Mouse (Mus musculus): Measurements from ENCODE around the gene Acot8. TPM values are rescaled to one million over a fixed set of nuclear protein-coding genes. Genes with fewer than 3 reads are reported as not detected.

Acot8 gene
- total and polyA plus RNA-seq, 3 experiments, result 12.9 to 51.6 (median 20.8) TPM

GRCm38 (mm10) chr2:164760059-164760833 is 44.4 kb downstream of the Acot8 start:
- ATAC-seq (ENCODE audit: extremely low read depth, insufficient number of reproducible peaks, low FRiP score, poor library complexity, severe bottlenecking) (no peak), DNase-seq (ENCODE audit: low spot score) (no peak)
- Histone ChIP-seq H3K36me3 (replicated peaks) (peaks cover 95% of the 10 kb centered on the region), H3K9me3 (replicated peaks) (no peaks in the 10 kb centered on the region), H3K4me1 (ENCODE audit: insufficient read depth, low read depth, low read length) (peaks cover 33% of the 10 kb centered on the region), H3K4me3 (ENCODE audit: low read depth, low read length) (no peak overlapping the region), H3K27me3 (ENCODE audit: insufficient read depth, low read length) (no peaks in the 10 kb centered on the region)
- TF ChIP-seq GATA1 (IDR thresholded peaks at IDR 0.05; ENCODE audit: borderline replicate concordance, low read length), result no peak
- no peak for TF ChIP-seq TAL1 (conservative IDR thresholded peaks at IDR 0.05; ENCODE audit: low read depth, low read length)
- TF ChIP-seq GATA2 (IDR thresholded peaks at IDR 0.05; ENCODE audit: borderline replicate concordance, low read depth, low read length), result no peak
- no peak for TF ChIP-seq CTCF (IDR thresholded peaks at IDR 0.05; ENCODE audit: low read depth, low read length)
- TF ChIP-seq POLR2AphosphoS5 (IDR thresholded peaks at IDR 0.05; ENCODE audit: insufficient replicate concordance, low read depth, low read length), result no peak

- TF ChIP-seq TAL1 (conservative IDR thresholded peaks at IDR 0.05; ENCODE audit: low read depth, low read length), result no peak
- TF ChIP-seq GATA2 (IDR thresholded peaks at IDR 0.05; ENCODE audit: borderline replicate concordance, low read depth, low read length), result no peak
- TF ChIP-seq CTCF (IDR thresholded peaks at IDR 0.05; ENCODE audit: low read depth, low read length), result no peak
- no peak for TF ChIP-seq GATA1 (IDR thresholded peaks at IDR 0.05; ENCODE audit: borderline replicate concordance, low read length)
- TF ChIP-seq POLR2AphosphoS5 (IDR thresholded peaks at IDR 0.05; ENCODE audit: insufficient replicate concordance, low read depth, low read length), result no peak
- Histone ChIP-seq H3K4me1 (ENCODE audit: insufficient read depth, low read depth, low read length) (peaks cover 33% of the 10 kb centered on the region), H3K36me3 (replicated peaks) (peaks cover 100% of the 10 kb centered on the region), H3K4me3 (ENCODE audit: low read depth, low read length) (no peak overlapping the region), H3K9me3 (replicated peaks) (no peaks in the 10 kb centered on the region), H3K27me3 (ENCODE audit: insufficient read depth, low read length) (no peaks in the 10 kb centered on the region)
- ATAC-seq (ENCODE audit: extremely low read depth, insufficient number of reproducible peaks, low FRiP score, poor library complexity, severe bottlenecking) (no peak), DNase-seq (ENCODE audit: low spot score) (no peak)
Measured at GRCm38 (mm10) chr2:164758692-164759091, 46.0 kb downstream of the Acot8 start.

- H3K36me3 ChIP-seq (replicated peaks), result peaks cover 100% of the 10 kb centered on the region
- TF ChIP-seq CTCF (IDR thresholded peaks at IDR 0.05; ENCODE audit: low read depth, low read length) (no peak), GATA1 (IDR thresholded peaks at IDR 0.05; ENCODE audit: borderline replicate concordance, low read length) (no peak), TAL1 (conservative IDR thresholded peaks at IDR 0.05; ENCODE audit: low read depth, low read length) (no peak), POLR2AphosphoS5 (IDR thresholded peaks at IDR 0.05; ENCODE audit: insufficient replicate concordance, low read depth, low read length) (no peak), GATA2 (IDR thresholded peaks at IDR 0.05; ENCODE audit: borderline replicate concordance, low read depth, low read length) (no peak)
- DNase-seq (ENCODE audit: low spot score) (no peak), ATAC-seq (ENCODE audit: extremely low read depth, insufficient number of reproducible peaks, low FRiP score, poor library complexity, severe bottlenecking) (no peak)
- H3K27me3 ChIP-seq (ENCODE audit: insufficient read depth, low read length), result no peaks in the 10 kb centered on the region
- H3K4me1 ChIP-seq (ENCODE audit: insufficient read depth, low read depth, low read length), result peaks cover 30% of the 10 kb centered on the region
- no peak overlapping the region for H3K4me3 ChIP-seq (ENCODE audit: low read depth, low read length)
- no peaks in the 10 kb centered on the region for H3K9me3 ChIP-seq (replicated peaks)
Measured at GRCm38 (mm10) chr2:164757841-164758240, 46.8 kb downstream of the Acot8 start.

- no peak for TF ChIP-seq GATA1 (IDR thresholded peaks at IDR 0.05; ENCODE audit: borderline replicate concordance, low read length)
- no peak for TF ChIP-seq GATA2 (IDR thresholded peaks at IDR 0.05; ENCODE audit: borderline replicate concordance, low read depth, low read length)
- no peak for TF ChIP-seq TAL1 (conservative IDR thresholded peaks at IDR 0.05; ENCODE audit: low read depth, low read length)
- H3K4me3 ChIP-seq (ENCODE audit: low read depth, low read length), result no peak overlapping the region
- H3K4me1 ChIP-seq (ENCODE audit: insufficient read depth, low read depth, low read length), result peaks cover 16% of the 10 kb centered on the region
- no peak for ATAC-seq (ENCODE audit: extremely low read depth, insufficient number of reproducible peaks, low FRiP score, poor library complexity, severe bottlenecking)
- H3K27me3 ChIP-seq (ENCODE audit: insufficient read depth, low read length), result no peaks in the 10 kb centered on the region
- H3K9me3 ChIP-seq (replicated peaks), result no peaks in the 10 kb centered on the region
- no peak for DNase-seq (ENCODE audit: low spot score)
- peaks cover 100% of the 10 kb centered on the region for H3K36me3 ChIP-seq (replicated peaks)
Measured at GRCm38 (mm10) chr2:164754800-164755199, 49.9 kb downstream of the Acot8 start.

GRCm38 (mm10) chr2:164754105-164754504 is 50.6 kb downstream of the Acot8 start:
- DNase-seq (ENCODE audit: low spot score), result no peak
- Histone ChIP-seq H3K4me3 (ENCODE audit: low read depth, low read length) (no peak overlapping the region), H3K4me1 (ENCODE audit: insufficient read depth, low read depth, low read length) (peaks cover 16% of the 10 kb centered on the region), H3K9me3 (replicated peaks) (no peaks in the 10 kb centered on the region), H3K27me3 (ENCODE audit: insufficient read depth, low read length) (no peaks in the 10 kb centered on the region), H3K36me3 (replicated peaks) (peaks cover 99% of the 10 kb centered on the region)
- TF ChIP-seq POLR2AphosphoS5 (IDR thresholded peaks at IDR 0.05; ENCODE audit: insufficient replicate concordance, low read depth, low read length) (no peak), GATA1 (IDR thresholded peaks at IDR 0.05; ENCODE audit: borderline replicate concordance, low read length) (no peak), GATA2 (IDR thresholded peaks at IDR 0.05; ENCODE audit: borderline replicate concordance, low read depth, low read length) (no peak), TAL1 (conservative IDR thresholded peaks at IDR 0.05; ENCODE audit: low read depth, low read length) (no peak), CTCF (IDR thresholded peaks at IDR 0.05; ENCODE audit: low read depth, low read length) (no peak)
- ATAC-seq (ENCODE audit: extremely low read depth, insufficient number of reproducible peaks, low FRiP score, poor library complexity, severe bottlenecking), result no peak

- Histone ChIP-seq H3K4me1 (ENCODE audit: insufficient read depth, low read depth, low read length) (peaks cover 11% of the 10 kb centered on the region), H3K36me3 (replicated peaks) (peaks cover 99% of the 10 kb centered on the region), H3K4me3 (ENCODE audit: low read depth, low read length) (no peak overlapping the region), H3K9me3 (replicated peaks) (no peaks in the 10 kb centered on the region), H3K27me3 (ENCODE audit: insufficient read depth, low read length) (no peaks in the 10 kb centered on the region)
- no peak for TF ChIP-seq CTCF (IDR thresholded peaks at IDR 0.05; ENCODE audit: low read depth, low read length)
- TF ChIP-seq GATA2 (IDR thresholded peaks at IDR 0.05; ENCODE audit: borderline replicate concordance, low read depth, low read length), result no peak
- TF ChIP-seq GATA1 (IDR thresholded peaks at IDR 0.05; ENCODE audit: borderline replicate concordance, low read length), result no peak
- no peak for TF ChIP-seq TAL1 (conservative IDR thresholded peaks at IDR 0.05; ENCODE audit: low read depth, low read length)
- ATAC-seq (ENCODE audit: extremely low read depth, insufficient number of reproducible peaks, low FRiP score, poor library complexity, severe bottlenecking) (no peak), DNase-seq (ENCODE audit: low spot score) (no peak)
Measured at GRCm38 (mm10) chr2:164752454-164752853, 52.2 kb downstream of the Acot8 start.
